Mouse (Mus musculus) ES-Bruce4 (cell line): ENCODE measurements at regions not wholly inside any gene's neighbourhood (a gene's known extent, or its start where the extent isn't known, plus 50 kb on each side); places are given as distances from the start of the nearest gene placed in this dataset.

ENCODE experiments used
- CTCF ChIP-seq: IDR thresholded peaks from one replicate; pipeline ENCODE4 v1.8.1; 2011; ENCODE audit warnings: low read depth, low read length
- POLR2A ChIP-seq: IDR thresholded peaks from one replicate; pipeline ENCODE4 v1.8.1; 2011; ENCODE audit warnings: low read length; ENCODE audit not compliant: insufficient read depth

- no peak for TF ChIP-seq POLR2A
- TF ChIP-seq CTCF, result no peak
These were observed 199.0 kb downstream of the Ets1 start for GRCm38 (mm10) chr9:32834751-32835625.
